Mouse (Mus musculus) spleen, postnatal 0 days (tissue): Measurements from ENCODE around the gene Zfp637. TPM values are rescaled to one million over a fixed set of nuclear protein-coding genes. Genes with fewer than 3 reads are reported as not detected.

Experiments used
- polyA plus RNA-seq: library from polyadenylated mRNA; unstranded; fragments of >200 nt; fragmentation: Nextera tagmentation; extraction: Ambion mirVana; gene quantifications from 2 replicates; pipeline ENCODE4 v1.2.1, GENCODE M21; 2015

The Zfp637 gene
- 41.2 and 42.9 TPM in 2 replicates for polyA plus RNA-seq

DNA sequence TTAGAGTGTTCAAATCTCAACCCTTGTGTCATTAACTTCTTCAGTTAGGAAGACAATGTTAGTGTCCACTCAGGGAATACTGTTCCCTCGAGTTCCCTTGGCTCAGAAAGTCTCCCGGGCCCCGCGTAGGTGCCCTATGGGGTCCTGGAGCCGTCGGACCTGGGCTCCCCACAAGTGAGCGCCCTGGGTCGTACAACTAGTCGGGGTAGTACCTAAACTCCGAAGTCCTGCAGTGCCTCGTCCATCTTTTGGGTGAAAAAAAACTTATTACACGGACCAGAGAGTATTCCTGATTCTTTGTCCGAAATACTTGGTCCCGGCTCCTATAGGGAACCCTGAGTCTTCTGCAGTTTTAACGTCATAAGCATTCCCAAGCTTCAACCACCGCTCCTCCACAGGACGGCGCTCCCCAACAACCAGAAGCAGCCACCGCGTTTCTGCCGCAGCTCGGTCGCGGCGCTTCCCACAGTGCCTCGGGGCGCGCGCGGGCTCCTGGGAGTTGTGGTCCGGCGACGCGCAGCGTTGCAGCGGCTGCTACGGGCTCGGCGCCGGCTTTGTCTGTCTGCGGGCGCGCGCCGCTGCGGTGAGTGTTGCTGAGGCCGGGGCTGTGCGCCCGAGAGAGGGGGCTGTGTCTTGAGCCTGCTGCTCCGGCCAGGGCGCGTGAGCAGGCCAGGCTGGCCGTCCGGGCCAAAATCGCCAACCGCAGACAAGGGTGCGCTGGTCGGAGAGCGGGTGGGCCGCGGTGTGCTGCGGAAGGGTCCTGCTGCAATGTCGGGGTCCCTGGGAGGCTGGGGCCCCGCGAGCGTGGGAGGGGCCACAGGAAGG is at the start of gene Zfp637:
TSS of gene Zfp637 (plus strand) at position 495 of the 825 bp plus-strand sequence.

DNA sequence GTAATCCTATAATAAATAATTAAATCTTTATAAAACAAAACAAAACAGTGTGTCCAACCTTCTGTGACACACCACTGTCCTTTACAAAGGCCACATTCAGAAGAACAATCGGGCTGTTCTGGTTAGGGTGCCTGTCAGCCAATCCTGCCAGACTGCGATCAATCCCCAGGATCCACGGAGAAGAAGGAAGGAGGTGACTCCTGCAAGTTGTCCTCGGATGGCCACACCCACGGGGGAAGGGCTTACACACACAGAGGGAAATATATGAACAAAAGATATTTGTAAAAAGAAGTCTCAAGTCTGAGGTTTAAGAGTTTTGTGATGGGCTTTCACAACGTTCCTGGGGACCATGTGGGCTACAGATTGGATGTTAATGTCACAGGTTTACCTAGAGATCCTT is 20.9 kb downstream of the Zfp637 start, which contains the start of gene Zfp239:
TSS of gene Zfp239 (plus strand) at position 253 of the 400 bp plus-strand sequence.

Other genes with a start within 250 kb of the Zfp637 start
- 4.3 and 4.7 TPM in 2 replicates for gene Zfp239, start 20.9 kb downstream of the Zfp637 start, polyA plus RNA-seq
- gene Hnrnpf, start 59.1 kb downstream of the Zfp637 start, polyA plus RNA-seq, result 451 and 455 TPM in 2 replicates
- gene Fxyd4, start 96.5 kb downstream of the Zfp637 start, polyA plus RNA-seq, result 1.3 and 1.4 TPM in 2 replicates
- 0.83 and 1.8 TPM in 2 replicates for gene Rasgef1a, start 170.3 kb downstream of the Zfp637 start, polyA plus RNA-seq